Mouse (Mus musculus) mature B cell (primary cell): ENCODE measurements around the gene Atg4d.
"Not testable (repeated sequence)": the region's sequence is repeated elsewhere in the genome, so short reads cannot be mapped to it uniquely, and the experiment has no call there.

Experiments
- in situ Hi-C: fragments of 300-500 bp; cut with MboI; formaldehyde crosslinking; loops from 2 replicates; pipeline ENCODE4 v1.14.3; 2019

Atg4d gene

DNA sequence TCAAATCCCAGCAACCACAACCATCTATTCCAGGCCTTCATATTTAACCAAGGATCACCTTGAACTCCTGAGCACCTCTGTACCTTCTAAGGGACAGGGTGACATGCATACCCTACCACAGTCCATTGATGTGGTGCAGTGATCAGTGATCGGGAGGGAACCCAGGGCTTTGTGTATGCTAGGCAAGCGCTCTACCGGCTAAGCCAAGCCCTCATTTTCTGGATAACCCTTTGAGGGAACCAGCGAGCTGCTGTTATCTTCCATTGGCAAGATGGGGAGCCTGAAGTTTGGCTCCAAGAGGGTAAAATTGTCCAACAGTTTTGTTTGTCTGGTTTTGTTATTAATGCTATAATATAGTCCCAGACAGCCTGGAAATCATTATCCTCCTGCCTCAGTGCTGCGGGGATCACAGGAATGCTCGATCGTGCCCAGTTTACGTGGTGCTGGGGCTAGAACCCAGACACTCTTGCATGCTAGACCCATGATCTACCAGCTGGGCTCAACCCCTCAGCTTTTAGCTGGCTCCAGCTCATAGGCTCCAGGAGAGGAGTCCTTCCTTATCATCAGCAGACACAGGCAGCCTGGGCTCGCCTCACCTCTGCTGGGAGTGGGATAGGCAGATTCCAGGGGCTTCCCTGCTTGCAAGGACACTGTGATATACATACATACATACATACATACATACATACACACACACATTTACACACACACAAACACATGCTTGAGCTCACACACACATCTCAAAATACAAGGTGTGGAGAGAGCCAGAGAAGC lies 49.5 kb downstream of the Atg4d start:
- in situ Hi-C loops = loop anchor here (5.0 kb wide), 2 partner anchors 38 to 93 kb away; no protein-coding TSS in a partner anchor

DNA sequence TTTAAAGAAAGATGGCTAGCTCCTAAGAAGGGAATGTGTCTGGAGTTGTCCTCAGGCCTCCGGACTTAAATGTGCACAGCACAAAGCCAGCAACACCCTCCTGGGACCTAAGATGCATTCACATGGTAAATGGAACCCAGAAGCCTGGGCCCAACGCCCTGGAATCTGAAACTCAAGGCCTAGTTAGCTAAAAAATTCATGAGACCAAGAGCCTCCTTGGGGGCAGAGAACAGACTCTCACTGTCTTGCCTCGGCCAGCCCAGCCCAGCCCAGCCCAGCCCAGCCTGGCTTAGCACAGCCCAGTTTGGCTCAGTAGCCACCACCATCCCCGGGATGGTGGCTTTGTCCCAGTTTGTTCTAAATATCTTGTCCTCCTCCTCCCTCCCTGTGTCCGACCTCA lies 50.3 kb downstream of the Atg4d start:
- in situ Hi-C loops = loop anchor here (5.0 kb wide), 1 partner anchor 37 kb away; no protein-coding TSS in a partner anchor

DNA sequence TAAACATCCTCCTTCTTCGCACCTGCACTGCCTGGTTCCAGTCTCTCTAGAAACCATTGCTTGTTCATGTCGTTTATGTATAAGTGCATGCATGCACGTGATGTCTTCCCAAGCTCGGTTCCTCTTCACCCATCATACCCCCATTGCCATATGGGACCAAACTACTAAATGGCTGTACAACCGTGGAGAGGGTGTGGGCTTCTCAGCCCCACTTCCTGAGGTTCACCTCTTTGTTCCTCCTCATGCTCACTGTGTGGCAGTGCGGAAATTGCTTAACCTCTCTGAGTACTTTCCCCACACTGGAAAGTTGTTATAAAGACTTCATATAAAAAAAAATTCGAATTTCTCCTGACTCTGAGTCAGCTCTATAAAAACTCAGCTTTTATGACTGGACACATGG lies 51.6 kb downstream of the Atg4d start:
- in situ Hi-C loops = loop anchor here (5.0 kb wide), 1 partner anchor 36 kb away; no protein-coding TSS in a partner anchor

DNA sequence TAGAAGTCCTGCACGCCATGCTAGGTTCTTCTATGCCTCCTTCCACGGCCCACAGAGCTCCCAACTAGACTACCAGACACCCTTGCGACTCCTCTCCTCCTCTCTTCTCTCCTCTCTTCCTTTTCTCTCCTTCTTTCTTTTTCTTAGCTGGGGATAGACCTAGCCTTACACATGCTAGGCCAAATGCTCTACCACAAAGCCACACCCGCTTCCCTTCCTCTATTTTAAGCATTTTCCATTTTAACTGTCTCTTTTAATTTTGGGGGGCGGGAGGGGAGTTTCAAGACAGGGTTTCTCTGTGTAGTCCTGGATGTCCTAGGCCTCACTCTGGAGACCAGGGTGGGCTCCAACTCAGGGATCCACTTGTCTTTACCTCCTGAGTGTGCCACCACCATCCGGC lies 53.7 kb downstream of the Atg4d start:
- in situ Hi-C loops = loop anchor here (5.0 kb wide), 1 partner anchor 34 kb away; no protein-coding TSS in a partner anchor

DNA sequence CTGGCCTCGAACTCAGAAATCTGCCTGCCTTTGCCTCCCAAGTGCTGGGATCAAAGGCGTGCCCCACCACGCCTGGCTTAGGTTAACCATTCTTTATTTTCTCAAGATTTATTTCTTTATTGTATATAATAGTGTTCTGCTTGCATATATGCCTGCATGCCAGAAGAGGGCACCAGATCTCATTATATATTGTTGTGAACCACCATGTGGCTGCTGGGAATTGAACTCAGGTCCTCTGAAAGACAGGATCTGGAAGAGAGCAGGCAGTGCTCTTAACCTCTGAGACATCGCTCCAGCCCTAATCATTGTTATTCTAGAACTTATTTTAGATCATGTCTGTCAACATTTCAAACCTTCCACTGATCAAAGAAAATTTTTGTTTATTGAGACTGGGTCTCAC lies 54.4 kb downstream of the Atg4d start:
- in situ Hi-C loops = loop anchor here (5.0 kb wide), 1 partner anchor 33 kb away; no protein-coding TSS in a partner anchor

DNA sequence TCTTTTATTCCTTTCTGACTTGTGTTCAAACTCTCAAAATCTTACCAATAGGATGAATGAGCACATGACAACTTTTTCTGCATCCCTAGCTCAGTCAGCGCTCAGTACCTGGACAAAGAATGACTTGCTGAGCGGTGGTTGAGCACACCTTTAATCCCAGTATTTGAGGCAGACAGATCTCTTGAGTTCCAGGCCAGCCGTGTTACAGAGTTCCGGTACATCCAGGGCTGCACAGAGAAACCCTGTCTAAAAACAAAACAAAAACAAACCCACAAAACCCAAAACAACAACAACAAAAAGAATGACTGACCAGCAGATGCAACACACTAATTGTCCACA lies 55.2 kb downstream of the Atg4d start:
- in situ Hi-C loops = no loop called here

DNA sequence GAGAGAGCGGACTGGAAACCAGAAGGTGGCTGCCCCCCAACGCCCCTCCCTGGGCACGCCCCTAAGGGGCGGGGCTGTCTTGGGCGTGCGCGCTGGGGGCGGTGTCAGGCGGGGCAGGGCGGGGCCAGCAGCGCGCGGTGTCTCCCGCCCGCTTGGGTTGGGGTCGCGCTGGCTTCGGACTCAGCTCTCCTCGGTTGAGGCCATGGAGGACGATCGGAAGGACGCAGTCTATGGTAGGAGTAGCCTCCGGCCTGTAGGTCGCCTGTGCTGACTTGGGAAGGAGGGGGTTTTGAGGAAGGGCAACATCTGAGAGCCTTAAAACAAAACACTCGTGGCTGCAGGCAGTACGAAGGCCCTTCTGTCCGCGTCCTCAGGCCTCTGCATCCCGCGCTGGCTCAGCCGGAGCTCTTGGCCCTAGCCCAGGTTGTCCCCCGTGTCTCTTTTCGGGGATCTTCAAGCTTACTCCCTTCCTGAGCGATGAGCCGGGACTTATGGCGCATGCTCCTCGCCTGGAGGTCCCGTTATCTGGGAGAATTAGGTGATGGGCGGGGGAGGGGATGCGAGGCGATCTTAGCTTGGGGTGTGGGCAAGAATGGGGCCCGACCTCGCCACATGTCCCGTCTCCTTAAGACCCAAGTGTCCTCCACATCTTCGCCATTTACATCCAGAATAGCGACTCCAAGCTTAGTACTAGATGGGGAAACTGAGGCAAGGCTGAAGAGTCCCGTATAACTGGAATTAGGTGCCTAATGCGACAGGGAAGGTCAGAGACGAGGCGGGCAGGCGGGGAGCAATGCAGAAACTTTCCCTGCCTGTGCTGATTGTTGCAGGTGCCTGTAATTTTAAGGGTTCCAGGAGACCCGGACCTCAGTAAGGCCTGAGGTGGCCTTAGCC lies 55.8 kb downstream of the Atg4d start, which contains the start of gene Slc44a2:
Gene Slc44a2, plus strand, starts transcription at position 80 of the 894 bp plus-strand sequence.
- in situ Hi-C loops = no loop called here

DNA sequence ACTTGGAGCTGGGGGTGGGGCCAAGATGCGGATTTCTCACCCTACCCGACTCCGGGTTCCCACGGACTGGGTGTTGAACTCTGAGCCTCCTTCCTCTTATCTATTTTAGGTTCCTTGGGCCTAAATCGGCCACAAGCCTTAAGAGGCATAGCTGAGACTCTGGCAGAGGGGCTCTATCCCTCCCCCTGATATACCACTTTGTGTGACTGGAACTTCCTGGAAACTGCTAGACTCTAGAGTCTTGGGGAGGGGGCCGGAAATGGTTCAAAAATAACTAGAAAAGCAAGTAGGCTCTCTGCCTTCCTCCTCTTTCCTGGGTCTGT lies 56.4 kb downstream of the Atg4d start:
- in situ Hi-C loops = no loop called here

DNA sequence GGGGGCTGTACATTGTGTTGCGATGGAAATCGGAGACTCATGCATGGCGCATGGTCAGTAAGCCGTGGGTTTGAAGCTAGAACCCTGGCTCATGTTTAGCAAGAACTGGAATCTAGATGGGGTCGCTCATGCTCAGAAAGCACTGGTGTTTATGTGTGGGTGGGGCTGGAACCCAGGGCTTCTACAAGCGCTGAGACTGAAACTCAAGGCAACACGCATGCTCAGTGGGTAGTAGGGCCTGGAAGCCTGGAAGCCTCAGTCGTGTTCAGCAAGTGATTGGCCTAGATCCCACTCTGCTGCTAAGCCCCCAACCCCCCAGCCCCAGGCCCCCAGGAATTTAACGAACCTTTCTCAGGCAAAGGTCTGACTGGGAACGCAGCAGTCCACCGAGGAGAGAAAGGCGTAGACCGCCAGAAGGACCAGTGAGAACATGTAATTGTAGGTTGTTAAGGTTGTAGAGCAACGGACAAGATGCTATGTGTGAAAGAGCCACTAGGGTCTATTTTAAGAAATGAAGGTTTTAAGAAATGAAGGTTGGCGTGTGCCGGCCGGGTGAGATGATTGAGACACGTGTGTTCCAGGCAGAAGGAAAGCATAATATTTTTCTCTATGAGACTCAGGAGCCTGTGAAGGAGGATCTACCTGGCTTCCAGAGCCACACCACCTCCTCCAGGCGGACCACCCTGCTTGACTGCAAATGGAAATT lies 57.3 kb downstream of the Atg4d start:
- in situ Hi-C loops = no loop called here

DNA sequence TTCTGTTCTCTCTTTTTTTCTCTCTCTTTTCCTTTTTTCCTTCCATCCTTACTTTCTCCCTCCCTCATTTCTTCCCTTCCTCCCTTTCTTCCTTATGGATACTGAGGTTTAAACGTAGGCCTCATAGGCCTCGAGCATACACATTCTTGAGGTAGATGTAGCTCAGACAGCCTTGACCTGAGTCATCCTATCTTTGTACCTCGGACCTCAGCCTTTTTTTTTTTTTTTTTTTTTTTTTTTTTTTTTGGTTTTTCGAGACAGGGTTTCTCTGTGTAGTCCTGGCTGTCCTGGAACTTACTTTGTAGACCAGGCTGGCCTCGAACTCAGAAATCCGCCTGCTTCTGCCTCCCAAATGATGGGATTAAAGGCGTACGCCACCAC lies 57.8 kb downstream of the Atg4d start:
- in situ Hi-C loops = not testable (repeated sequence)

DNA sequence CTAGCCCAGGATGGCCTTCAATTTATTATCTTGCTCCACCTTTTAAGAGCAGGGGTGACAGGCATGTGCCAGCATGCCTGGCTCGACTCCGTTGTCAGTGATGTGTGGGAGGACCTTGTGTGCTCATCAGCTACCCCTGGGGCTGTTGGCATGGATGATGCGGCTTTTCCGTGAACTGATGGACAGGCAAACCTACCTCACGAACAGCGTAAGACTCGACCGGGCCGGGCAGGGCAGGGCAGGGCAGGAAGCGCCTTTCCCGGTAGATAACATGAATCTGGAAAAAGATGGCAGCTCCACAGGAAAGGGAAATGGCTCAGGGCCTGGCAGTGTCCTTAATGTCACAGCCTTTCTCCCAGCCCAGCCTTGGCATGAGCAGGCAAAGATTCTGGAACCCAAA lies 59.2 kb downstream of the Atg4d start:
- in situ Hi-C loops = no loop called here
